Mouse (Mus musculus) retina, adult 2 months (tissue): ENCODE data around the gene Mctp1.
"Not testable (repeated sequence)": the region's sequence is repeated elsewhere in the genome, so short reads cannot be mapped to it uniquely, and the experiment has no call there.

Experiments used
- DNase-seq: peaks from one replicate; pipeline ENCODE4 v3.0.0-alpha.2; 2012; ENCODE audit warnings: low read depth, low spot score

The Mctp1 gene

DNA sequence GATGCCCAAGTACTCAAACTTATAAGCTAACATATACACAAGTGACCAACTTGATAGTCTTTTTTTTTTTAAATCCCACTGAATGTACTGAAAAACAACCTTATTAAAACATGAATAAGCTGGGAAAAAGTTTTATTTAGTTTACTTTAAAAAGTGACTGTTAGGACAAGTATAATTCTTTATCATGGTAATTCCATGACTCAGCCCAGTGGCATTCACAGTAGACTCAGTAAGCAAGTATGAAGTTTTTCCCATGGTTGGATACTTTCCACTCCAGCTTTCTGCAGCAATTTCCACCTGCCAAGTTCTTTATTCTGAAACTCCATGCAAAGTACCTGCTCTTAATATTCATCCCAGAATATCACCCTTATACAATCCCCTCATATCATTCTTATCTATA, 97.3 kb downstream of the Mctp1 start:
- DNase-seq, result no peak

DNA sequence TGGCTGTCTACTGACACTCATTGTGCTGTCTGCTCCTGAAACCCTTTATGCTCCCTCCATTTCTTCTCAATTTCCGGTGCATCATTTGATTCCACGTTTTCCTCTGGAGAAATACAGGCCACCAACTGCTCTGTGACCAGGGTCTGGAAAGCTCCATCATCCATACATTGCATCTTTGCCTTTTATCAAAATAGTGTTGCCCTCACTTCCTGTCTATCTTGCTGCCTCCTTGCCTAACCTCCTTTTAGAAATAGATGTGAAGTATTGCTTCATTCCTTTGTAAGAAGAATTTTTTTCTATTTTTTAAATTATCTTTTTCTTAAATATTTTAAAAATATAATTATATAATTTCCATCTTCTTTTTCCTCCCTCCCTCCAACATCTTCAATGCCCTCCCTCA, 98.7 kb downstream of the Mctp1 start:
- no peak for DNase-seq

DNA sequence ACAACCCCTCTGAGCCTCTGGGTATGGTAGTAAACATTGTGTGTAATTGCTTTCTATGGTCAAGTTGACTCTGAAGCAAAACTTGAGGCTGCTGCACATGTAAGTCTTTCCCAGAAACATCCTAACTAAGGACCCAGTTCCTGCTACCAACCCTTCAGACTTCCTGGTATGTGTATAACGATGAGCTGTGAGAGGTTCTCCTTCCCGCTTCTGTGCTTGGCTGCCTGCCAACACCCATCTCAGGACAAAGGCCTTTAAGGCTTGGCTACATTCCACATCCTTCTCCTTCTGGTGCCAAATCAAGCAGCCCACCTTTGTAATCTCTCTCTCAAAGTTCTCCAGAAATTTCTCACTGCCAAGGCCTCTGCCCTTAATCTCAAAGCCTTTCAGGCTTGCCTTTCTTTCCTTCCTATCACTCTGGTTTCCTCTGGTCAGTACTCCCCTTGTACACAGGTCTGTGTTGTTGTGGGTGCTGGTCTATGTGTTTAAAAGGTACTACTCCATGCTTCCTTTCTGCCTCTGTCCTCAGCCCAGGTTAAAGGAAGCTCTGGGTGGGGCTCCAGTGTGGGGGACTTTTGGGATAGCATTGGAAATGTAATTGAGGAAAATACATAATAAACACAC, 99.9 kb downstream of the Mctp1 start:
- no peak for DNase-seq

DNA sequence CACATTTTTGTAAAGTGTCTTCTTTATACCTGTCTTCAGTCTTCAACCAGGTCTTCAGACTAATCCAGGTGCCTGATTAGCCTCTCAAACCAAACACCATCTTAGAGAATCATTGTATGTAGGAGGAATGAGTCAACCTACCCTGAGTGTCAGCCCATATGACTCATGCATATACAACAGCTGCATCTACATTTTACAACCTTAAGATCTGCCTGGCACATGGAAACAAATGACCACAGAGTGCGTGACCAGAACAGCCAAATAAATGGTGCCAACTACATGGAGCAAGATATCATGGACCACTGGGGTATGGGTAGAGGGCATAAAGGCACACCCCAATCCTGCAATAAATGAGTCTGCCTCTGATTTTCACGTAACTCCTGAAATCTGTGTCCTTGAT, 131.6 kb downstream of the Mctp1 start:
- DNase-seq, result no peak

DNA sequence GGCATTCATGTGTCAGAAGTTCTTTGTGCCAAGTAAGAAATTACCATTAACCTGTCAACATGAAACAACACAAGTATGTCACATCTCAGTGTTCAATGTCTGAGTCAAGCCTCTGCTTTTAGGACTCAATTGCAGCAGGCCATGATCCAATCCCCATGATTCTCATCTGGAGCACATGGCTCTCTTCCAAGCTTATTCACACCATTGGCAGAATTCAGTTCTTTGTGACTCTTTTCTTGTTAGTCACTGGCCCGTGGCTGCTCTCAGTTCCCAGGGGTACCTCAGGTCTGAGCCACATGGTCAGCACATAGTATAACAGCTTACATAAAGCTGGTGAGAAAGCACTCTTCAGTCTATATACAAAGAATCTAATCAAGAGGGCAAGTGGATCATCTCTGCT, 138.8 kb downstream of the Mctp1 start:
- DNase-seq, result no peak

DNA sequence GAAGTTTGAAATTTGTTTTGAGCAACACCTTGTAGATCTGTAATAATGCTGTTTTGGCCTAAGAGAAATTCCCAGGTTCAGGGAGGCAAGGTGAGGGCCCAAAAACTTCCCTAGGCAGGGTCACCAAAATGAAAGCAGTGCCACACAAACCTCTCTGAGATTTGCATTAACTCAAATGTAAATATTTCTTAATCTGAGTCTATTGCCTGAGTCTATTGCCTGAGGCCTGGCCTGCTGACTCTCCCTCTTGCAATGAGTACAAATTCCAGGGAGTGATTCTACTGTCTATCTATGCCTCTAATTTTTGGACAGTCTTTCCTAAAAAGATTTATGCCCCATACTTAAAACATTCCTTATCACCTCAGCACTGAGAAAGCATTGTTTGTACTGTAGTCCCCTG, 143.0 kb downstream of the Mctp1 start:
- DNase-seq, result no peak

DNA sequence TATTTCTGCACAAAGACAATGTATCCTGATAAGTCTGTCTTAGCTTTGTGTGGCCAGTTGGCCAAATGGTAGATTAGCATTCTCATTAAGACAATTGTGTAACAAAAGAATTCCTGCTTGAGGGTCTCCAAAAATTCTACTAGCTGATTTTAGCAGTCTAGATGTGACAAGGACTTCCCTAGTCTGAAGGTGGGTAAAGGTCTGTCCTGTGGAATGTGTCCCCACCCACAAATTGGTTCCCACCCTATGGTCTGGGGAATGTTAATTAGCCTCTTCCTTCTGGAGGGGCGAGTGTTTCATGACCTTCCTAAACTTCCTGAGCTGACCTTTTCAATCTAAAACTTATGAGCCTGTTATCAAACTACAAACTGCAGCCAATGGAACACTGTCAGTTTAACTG, 143.4 kb downstream of the Mctp1 start:
- no peak for DNase-seq

DNA sequence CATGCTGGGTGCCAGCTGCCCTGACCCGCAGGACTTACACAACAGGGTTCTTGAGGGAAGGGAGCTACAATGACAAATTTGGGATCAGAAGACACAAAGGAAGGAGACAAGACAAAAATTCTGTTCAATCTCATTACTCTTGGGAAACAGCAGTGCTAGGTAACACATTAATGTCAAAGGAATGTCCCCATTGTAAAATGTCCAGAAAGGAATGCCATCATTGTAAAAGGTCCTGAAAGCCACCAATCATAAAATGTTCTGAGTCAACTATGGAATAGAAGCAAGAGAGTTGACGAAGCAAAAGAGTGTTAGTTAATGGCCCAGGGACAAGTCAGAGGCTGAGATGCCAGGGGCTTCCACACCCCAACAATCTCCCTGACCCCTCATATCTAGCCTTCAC, 145.6 kb downstream of the Mctp1 start:
- DNase-seq, result no peak

DNA sequence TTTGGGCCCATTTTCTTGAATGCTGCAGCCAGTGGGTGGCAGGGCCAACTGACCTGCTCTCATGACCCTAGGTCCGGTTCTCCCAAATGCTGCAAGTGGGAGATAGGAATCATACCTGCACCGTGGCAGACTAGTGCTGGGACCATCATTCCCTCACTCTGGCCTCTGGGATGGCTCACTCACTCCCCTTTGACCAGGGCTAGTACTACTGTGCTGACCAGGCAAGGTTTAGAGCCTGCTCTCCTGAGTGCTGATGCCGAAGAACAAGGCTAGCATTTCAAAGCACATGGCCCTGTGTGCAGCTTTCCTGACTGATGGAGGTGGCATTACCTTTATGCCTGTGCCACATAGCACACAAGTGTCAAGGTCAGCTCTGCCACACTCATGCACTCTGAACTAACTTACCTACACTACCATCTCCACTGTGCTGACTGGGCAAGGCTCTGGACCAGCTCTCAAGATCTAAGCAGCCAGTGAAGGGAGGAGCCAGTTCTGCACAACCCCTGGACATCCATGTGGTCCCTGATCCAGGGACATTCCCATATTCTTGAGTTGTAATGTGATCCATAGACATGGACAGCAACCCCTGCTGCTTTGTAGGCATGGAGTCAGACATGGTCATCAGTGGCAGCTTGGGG, 146.7 kb downstream of the Mctp1 start:
- no peak for DNase-seq

DNA sequence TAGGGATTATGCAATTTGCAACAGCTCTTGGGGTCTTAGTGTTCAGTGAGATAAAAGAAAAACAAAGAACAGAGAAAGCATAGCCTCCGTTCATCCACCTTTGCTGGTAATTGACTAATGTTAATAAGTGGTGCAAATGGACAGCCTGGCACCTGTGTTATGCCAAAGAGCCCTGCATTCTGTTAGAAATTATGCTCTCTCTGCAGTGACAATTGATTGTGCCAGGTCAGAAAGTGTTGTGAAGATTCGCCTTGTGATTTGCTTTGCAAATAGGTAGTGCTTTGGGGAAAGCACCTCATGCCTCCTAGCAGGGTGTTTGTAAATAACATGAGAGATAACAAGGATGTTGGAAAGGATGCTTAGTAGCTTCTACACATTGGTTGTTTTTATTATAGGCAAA, 163.5 kb downstream of the Mctp1 start:
- DNase-seq, result no peak

DNA sequence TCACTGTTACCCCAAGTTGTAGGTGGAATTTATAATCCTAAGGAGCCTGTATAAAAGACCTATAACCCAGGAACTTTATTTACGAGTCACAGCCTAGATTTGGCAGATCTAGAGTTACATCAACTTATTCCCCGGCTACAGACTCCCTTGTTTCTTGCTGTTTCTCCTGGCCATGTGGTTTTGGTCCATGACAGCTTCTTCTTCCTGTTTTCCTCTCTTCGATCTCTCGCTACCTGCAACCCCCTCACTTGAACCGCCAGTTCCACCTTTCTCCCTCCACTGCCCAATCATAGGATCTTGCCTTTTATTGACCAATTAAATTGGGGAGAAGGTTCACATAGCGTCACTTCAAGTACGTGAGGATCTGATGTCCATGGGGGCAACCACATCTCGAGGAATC, 176.6 kb downstream of the Mctp1 start:
- DNase-seq, result no peak

DNA sequence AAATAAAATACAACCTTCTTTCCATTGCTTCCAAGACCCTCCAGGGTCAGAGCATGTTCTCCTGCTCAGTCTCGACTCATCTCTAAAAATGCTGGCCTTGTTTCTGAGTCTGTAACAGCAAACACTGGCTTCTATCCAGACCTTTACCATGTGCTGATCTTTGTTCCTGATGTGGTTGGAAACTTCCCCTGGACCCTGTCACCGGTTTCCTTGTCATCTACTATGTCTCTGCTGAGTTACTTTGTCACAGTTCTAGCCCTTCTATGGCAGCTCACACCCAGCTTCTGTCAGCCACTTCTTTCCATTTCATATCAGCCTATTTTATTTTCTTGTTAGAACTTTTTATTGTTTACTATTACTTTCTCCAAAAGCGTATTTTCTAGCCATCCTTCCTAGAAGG, 177.3 kb downstream of the Mctp1 start:
- DNase-seq, result no peak

DNA sequence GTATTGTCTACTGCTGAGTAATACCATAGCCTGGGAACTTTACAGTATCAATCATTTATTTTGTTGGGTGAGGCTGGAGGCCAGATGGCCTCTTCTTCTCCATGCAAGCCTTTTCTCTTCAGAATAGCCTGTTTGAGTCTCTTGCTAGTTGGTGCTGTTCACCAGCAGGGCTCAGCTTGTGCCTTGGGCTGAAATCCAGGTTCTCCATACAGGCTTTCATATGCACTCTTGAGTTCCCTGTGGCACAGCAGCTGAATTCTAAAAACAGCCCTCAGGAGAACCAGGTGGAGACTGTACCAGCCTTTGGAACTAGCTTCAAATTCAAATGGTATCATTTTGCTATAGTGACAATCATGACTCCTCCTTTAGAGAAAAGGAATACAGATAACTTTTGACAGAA, 179.7 kb downstream of the Mctp1 start:
- no peak for DNase-seq

DNA sequence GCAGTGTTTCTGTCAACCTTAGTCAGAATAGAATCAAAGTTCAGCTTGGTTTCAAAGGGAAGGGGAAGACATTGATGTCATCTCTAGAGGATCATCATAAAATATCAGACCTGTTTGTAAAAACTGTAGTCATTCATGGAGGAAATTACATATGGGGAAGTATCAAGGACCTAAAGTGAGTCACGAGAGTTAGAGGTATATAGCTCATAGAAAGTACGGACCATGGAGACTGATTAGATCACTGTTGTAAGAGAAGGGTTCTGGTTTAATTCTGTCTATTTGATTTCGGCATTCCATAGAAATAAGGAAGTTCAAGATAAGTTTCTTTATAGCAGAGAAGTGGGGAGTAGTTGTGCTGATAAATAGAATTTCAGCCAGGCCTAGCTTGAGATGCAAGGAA, 181.7 kb downstream of the Mctp1 start:
- no peak for DNase-seq

DNA sequence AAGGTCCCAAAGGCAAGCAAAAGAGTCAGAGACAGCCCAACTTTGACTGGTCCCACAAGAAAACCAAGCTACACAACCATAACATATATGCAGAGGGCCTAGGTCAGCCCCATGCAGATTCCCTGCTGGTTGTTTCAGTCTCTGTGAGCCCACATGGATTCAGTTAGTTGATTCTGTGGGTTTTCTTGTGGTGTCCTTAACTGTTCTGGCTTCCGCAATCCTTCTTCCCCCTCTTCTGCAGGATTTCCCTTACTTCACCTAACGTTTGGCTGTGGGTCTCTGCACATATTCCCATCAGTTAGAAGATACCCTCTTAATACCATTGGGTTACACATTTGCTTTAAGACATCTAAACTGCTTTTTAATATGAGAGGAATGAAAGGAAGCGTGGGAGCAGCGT, 183.1 kb downstream of the Mctp1 start:
- no peak for DNase-seq

DNA sequence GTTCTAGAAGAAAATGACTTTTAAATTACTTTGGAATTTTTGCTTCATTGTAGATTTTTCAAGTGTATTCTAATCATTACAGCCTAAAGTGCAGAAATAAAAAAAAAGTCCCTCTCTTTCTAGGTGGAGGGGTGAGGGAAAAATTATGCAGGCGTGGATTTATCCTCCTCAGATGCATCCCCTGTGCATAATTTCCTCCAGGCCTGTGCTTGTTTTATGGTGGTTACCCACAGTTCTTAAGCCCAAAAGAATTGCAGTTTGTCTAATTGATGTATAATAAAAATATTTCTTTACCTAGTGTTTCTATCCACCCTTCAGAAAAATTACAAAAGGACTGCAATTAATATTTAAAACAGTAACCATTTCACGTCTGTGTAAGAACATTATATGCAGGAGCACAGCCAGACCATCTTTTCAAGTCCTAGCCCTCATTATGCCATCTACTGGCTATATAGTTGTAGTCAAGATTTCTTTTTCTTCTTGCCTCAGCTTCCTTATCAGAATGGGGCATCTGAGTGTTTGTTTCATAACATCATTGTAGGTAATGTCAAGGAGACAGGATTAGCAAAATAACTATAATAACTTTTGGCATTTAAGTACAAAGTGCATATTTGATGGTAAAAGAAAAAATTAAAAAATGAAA, 184.4 kb downstream of the Mctp1 start:
- no peak for DNase-seq

DNA sequence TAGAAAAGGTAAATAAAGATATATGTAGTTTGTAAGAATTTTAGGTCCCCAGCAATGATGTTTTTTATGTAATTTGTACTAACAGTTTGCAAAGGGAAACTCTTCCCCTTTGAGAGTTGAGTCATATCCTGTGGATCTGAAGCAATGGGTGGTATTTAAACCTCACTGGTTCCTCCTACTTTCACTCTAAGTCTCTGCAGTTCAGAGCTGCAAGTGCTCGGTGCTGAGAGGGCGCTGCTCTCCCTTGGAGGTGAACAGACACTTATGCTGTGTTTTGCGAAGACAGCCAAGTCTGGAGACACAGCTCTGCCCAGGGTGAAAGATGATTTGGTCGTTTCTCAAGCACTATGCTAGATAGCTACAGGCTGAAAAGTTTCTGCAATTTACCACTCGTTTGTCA, 195.1 kb downstream of the Mctp1 start:
- DNase-seq, result no peak

DNA sequence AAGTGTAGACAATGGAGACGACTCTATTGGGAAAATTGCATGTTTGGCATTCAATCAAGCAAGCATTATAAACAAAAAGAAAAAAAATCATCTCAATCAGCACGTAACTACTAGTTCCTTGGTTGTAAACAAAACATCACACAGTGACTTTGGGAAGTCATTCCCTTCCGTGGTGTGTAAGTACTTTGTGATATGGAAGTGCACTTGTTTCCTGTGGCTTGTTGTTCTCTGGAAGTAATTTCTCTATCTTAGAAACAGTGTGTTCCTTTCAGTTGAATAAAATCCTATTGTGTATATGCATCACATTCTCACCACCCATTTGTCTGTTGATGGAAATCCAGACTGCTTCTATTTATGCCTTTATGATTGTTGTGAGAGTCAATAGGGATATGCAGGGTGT, 201.1 kb downstream of the Mctp1 start:
- DNase-seq, result no peak

DNA sequence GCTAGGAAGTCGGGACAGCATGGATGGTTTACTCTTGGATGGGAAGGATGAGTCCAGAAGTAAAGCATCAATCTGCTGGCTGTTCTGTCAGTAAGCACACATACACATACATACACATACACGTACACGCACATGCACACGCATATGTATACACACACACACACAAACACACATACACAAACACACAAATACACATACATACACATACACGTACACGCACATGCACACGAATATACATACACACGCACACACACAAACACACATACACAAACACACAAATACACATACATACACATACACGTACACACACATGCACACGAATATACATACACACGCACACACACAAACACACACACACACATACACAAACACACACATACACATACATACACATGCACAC, 206.4 kb downstream of the Mctp1 start:
- DNase-seq, result not testable (repeated sequence)

DNA sequence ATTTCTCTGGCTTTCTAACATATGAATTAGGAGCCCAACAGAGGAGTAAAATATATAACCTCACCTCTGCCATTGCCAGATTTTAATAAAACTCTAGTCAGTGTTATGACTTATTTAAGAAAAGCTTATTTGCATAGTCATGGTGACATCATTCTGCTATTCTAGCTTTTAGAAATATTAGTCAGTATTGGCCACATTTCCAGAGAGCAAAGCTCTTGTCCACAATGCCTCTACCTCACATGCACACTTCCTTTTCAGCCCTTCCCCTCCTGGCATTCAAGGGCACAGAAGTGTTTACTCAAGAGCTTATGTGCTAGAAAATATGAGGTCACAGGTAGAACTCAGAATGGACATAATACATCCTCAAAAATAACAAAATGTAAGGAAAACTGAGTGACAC, 206.9 kb downstream of the Mctp1 start:
- DNase-seq, result no peak

DNA sequence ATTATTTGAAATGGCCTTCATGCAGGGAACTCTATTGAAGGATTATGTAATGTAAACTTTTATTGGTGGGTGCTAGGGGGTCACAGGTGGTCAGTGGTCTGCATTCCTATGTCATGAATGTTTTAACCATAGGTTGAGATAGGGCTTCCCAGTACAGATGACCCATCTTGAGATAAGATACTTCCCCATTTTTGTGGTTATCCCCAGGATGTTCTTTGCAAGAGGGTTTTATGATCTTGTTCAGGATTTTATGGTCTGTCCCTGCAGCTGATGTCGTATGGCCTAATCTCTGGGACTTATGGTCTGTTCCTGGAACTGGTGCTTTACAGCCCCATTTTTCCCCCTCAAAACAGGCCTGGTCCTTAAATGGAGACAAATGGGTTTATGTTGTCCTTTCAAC, 207.4 kb downstream of the Mctp1 start:
- DNase-seq, result no peak

DNA sequence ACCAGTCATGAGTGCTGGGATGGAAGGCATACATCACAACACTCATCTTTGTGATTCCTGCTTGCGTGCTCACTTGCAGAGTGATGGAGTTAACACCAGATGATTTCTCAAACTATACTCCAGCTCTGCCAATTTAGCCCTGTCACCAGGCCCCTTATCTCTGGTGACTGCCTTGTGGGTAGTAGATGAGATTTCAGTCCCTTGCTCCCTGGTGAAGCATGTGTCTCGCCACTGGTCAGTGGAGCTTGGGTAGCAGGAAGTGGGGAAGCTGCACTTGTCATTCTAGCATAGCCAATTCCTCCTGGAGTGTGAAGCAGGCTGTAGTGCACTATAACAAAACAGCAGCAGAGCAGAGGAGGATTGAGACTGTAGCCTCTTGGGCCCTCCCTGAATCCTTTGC, 208.6 kb downstream of the Mctp1 start:
- no peak for DNase-seq

DNA sequence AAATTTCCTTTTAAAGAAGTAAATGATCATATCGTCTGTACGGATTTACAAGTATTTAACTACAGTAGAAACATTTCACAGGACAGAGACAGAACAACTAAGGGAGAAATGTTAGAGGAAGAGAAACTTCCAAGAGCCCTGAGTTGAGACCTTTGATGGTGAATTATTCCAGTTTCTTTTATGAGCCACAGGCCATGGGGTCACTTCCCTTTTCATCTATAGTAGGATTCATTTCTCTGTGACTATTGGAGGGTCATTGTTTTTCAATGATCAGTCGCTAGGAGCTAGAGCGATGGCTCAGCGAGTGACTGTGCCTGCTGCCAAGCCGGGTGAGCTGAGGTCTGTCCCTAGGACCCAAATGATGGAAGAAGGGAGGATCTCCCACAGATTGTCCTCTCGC, 212.7 kb downstream of the Mctp1 start:
- DNase-seq, result no peak

DNA sequence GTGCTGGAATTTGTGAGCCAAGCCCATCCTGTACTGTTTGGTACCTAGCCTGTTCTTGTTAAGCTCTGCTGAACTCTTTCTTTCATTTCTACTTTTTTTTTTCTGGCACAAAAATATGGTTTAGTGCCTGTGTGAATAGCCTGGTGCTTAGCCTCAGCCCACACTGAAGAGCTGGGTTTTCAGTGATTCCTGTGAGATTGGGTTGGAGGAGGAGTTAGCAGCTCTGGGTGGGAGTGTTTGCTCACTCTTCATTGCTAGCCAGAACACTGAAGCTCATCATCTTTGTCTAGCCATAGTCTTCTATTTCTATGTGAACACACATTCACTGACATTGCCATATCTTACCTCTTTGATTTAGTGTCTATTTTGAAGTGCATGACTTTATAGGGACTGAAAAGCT, 225.1 kb downstream of the Mctp1 start:
- DNase-seq, result no peak
